Mouse (Mus musculus): ENCODE measurements around the gene Ube3b. TPM values are rescaled to one million over a fixed set of nuclear protein-coding genes. Genes with fewer than 3 reads are reported as not detected.

The Ube3b gene
- polyA plus RNA-seq, 1 experiment from 2014 or later = 98.6 TPM

DNA sequence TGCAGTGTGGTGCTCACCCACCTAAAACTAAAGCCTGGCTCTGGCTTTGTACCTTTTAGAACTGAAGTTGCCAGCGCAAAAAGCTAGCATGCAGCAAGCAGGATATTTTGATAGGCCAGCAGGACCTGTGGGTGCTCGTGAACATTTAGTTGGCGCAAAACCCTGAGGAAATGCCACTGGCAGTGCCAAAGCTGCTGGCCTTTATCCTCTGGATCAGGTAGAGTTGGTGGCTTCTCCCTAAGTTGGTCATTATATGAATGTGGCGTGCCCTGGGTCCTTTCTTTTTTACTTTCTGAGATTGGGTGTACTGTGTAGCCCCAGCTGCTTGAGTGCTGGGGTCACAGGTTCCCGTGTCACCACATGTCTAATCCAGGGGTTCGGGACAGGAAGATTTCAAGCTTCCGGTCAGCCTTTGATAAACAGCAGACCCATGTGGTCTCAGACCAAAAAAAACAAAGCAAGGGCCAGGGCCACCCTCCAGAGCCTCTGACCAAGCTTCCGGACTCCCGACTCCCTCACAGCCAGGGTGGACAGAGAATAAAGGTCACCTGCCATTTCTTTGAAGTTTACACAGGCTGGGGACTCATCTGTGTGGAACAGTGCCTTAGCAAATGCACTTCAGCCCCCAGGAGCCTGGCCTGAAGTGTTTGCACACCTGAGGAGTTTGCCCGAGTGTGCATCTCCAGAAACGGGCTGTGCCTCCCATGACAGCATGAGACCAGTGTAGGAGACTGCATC lies 41.3 kb downstream of the Ube3b start:
- no peak for ATAC-seq
- POLR2A ChIA-PET = interaction anchor here (1.4 kb wide), 1 partner anchor 8 kb away, joined by 5 read pairs; no protein-coding TSS in a partner anchor
- CTCF ChIA-PET = interaction anchor here (1.2 kb wide), 2 partner anchors 10 to 51 kb away, joined by 3 to 5 read pairs; no protein-coding TSS in a partner anchor
- in situ Hi-C loops (cut with MboI; ENCODE audit: low pct_unique_long_range_greater_than_20kb) = no loop called here
- no peaks in the 10 kb centered on the region for H3K27me3 ChIP-seq
- no peak for DNase-seq (ENCODE audit: low read depth, low spot score)
- TF ChIP-seq CTCF (IDR thresholded peaks at IDR 0.05) = no peak

DNA sequence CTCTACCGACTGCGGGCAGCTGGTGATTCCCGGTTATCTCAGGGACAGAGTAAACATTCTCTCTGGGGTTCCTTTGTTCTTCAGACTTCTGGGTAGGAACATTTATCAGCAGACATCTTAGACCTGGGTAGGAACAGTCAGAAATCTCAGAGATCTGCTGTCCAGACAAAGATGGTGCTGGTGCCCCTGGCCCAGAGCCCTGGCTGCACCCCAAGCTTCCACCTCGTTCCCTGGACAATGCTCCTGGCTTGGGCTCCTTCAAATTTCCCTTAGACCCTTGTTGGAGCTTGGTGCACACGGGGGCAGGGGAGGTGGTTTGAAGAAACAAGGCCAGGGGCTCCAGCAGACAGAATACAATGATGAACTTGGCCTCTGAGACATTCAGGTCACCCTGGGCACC lies 42.2 kb downstream of the Ube3b start:
- CTCF ChIA-PET = no interaction called here

DNA sequence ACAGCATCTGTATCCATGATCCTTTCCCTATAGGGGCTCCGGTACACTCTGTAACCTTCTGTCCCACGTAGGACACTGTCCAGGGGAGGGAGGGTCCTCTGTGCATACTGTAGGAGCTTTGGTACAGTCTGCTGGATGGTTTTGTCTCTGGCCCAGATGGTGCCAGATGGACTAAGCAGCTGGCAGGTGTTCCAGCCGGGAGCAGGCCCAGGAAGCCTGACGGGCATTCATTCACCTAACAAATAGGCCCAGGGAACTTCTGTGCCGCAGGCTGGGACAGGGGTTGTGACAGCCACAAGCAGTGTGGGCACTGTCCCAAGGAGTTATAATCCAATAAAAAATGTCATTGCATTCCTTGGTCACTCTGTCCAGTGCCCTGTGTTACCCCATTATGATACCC lies 43.6 kb downstream of the Ube3b start:
- DNase-seq (ENCODE audit: low read depth, low spot score) = no peak
- CTCF ChIA-PET = interaction anchor here (1.0 kb wide), 1 partner anchor 9 kb away, joined by 3 read pairs; no protein-coding TSS in a partner anchor
- H3K27me3 ChIP-seq = no peaks in the 10 kb centered on the region
- in situ Hi-C loops (cut with MboI; ENCODE audit: low pct_unique_long_range_greater_than_20kb) = no loop called here
- TF ChIP-seq CTCF (IDR thresholded peaks at IDR 0.05) = no peak
- no peak for ATAC-seq
- POLR2A ChIA-PET = interaction anchor here (1.0 kb wide), 1 partner anchor 10 kb away, joined by 3 read pairs; no protein-coding TSS in a partner anchor

More for the DNA sequence above, 42.2 kb downstream of the Ube3b start:
- POLR2A ChIA-PET = interaction anchor here (0.5 to 0.9 kb wide), 2 partner anchors 14 to 127 kb away, joined by 3 to 4 read pairs; no protein-coding TSS in a partner anchor
- DNase-seq (ENCODE audit: low read depth, low spot score) = no peak
- TF ChIP-seq CTCF (IDR thresholded peaks at IDR 0.05) = no peak
- no peak for ATAC-seq
- H3K27me3 ChIP-seq = no peaks in the 10 kb centered on the region
- in situ Hi-C loops (cut with MboI; ENCODE audit: low pct_unique_long_range_greater_than_20kb) = no loop called here

DNA sequence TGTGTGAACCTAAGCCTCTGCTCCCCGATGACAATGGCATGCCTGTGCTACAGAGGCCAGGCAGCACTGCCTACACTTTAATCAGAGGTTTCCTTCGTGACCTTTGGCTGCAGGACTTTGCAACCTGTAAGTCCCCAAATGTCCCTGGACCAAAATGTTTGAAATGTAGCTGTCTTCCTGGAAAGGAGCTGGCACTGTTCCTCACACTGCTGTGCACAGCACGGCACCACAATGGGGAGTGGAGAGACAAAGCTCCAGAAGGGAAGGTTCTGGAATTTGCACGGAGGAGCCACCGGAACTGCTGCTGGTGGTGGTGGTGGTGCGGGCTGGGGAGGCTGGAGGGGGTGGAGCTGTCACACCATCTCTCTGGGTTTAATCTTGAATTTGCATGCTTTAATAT lies 46.3 kb downstream of the Ube3b start:
- H3K27me3 ChIP-seq = no peaks in the 10 kb centered on the region
- in situ Hi-C loops (cut with MboI; ENCODE audit: low pct_unique_long_range_greater_than_20kb) = no loop called here
- ChIA-PET POLR2A (interaction anchor here (0.6 kb wide), 1 partner anchor 142 kb away, joined by 3 read pairs; no protein-coding TSS in a partner anchor), CTCF (interaction anchor here (0.9 to 1.5 kb wide), 2 partner anchors 10 to 16 kb away, joined by 3 read pairs; no protein-coding TSS in a partner anchor)
- ATAC-seq (no peak), DNase-seq (ENCODE audit: low read depth, low spot score) (no peak)
- TF ChIP-seq CTCF (IDR thresholded peaks at IDR 0.05) = no peak

DNA sequence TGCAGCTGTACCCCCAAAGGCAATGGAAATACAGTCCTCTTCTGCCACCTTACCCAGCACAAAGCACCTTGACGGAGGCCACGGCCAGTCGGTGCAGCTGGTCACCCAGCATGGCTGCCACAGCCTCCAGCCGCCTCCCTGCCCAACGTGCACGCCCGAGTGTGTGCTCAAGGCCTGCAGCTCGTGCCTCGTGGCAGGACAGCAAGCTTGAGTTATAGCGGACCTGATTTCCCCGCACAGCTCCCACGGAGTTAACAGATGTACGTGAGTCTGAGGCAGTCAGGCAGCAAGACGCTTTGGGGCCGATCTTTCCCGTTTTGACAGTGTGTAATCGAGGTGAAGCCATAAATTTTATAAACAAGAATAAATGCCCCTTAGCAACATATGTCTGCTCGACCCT lies 48.2 kb downstream of the Ube3b start:
- DNase-seq (ENCODE audit: low read depth, low spot score) = no peak
- ChIA-PET CTCF (interaction anchor here (0.6 kb wide), 1 partner anchor 15 kb away, joined by 3 read pairs; no protein-coding TSS in a partner anchor), POLR2A (no interaction called here)
- TF ChIP-seq CTCF (IDR thresholded peaks at IDR 0.05) = no peak
- no peaks in the 10 kb centered on the region for H3K27me3 ChIP-seq
- in situ Hi-C loops (cut with MboI; ENCODE audit: low pct_unique_long_range_greater_than_20kb) = no loop called here
- ATAC-seq = no peak

DNA sequence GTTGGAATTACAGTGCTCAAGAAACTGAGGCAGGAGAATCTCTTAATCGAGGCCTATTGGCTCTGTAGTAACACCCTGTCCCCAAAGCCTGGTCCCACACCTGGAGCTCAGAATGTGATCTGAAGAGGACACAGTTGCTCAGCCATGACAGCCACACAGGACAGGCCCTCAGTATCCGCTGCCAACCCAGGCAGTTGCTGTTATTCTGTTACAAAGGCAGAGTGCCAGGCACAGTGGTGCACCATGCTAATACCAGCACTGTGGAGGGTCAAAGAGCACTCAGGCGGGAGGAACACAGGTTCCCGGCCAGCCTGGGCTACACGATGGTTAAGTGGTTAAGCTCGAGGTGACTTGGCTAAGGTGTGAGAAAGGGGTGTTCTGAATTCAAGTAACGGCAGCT lies 49.4 kb downstream of the Ube3b start:
- H3K27me3 ChIP-seq = no peaks in the 10 kb centered on the region
- ChIA-PET CTCF (no interaction called here), POLR2A (interaction anchor here (1.2 kb wide), 1 partner anchor 9 kb away, joined by 5 read pairs; no protein-coding TSS in a partner anchor)
- ATAC-seq (no peak), DNase-seq (ENCODE audit: low read depth, low spot score) (no peak)
- in situ Hi-C loops (cut with MboI; ENCODE audit: low pct_unique_long_range_greater_than_20kb) = no loop called here
- no peak for TF ChIP-seq CTCF (IDR thresholded peaks at IDR 0.05)

DNA sequence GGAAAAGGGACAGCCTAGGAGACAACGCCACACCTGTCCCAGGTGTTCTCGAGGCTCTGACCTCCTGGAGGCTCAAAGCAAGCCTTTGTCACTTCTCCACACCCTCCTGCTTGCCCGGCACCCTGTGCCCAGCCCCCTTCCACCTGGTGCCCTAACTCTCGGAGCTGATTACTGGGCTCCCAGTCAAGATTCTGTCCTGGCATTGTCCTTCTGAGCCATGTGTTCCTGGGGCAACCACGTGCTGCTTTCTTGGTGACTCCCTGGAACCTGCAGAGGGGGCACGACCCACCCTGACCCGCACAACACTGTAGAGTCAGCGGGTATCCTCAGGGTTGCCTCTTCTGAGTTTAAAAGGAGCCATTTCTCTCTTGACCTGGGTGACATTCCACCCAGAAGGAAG lies 54.0 kb downstream of the Ube3b start:
- CTCF ChIA-PET = no interaction called here
- no peak for TF ChIP-seq CTCF (IDR thresholded peaks at IDR 0.05)
- POLR2A ChIA-PET = interaction anchor here (1.2 kb wide), 1 partner anchor 9 kb away, joined by 3 read pairs; no protein-coding TSS in a partner anchor
- ATAC-seq = no peak
- in situ Hi-C loops (cut with MboI; ENCODE audit: low pct_unique_long_range_greater_than_20kb) = no loop called here
- no peak for DNase-seq (ENCODE audit: low read depth, low spot score)
- no peaks in the 10 kb centered on the region for H3K27me3 ChIP-seq

DNA sequence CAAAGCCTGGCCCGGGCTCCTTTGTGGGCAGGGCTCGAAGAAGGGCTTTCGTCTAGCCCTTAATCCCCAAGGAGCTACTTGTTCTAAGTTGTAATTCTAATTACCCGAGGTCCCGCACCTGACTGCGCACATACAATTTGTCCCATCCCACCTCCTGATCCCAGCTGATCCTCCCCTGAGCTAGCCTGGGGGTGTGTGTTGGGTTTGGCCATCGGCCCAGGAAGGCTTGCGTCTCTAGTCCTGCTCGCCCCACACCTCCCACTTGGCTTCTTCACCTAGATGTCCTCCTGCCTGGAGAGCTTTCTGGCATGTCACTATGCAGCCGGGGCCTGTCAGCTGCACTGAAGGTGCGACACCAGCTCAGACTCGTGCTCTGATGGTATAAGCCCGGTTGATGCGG lies 55.2 kb downstream of the Ube3b start:
- ChIA-PET POLR2A (no interaction called here), CTCF (no interaction called here)
- no peaks in the 10 kb centered on the region for H3K27me3 ChIP-seq
- no peak for TF ChIP-seq CTCF (IDR thresholded peaks at IDR 0.05)
- no peak for DNase-seq (ENCODE audit: low read depth, low spot score)
- in situ Hi-C loops (cut with MboI; ENCODE audit: low pct_unique_long_range_greater_than_20kb) = no loop called here
- no peak for ATAC-seq

DNA sequence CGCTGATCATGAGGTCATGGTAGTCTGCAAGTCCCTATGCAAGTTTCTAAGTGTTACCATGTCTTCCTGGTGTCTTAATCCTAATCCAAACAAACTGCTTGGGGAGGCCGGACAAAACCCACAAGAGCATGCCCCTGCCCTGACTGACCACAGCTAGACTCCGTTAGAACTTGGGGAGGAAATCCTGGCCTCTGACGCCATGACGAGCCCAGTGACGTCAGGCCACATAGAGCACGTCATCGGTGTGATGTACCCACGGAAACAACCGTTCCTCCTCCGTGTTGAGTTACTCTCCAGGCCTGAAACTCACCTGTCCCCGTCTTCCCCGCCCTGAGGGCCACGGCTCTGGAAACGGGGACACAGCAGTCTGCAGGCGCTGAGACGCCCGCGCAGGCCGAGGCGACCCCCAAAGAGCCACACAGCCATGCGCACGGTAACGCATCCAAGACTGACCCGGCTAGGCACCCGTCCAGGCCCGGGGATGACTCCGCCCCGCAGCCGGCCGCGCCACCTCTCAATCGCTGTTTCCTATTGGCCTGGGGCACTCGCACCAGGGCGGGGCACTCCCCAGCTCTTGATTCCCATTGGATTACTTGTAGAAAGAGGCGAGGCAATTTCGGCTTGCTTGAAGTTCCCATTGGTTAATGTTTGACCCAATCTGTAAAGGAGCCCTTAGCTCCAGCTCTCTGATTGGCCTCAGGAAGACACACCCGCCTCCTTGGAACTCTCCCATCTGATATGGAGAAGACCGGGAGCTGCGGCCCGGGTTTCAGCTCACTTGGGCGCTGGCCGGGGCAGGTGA lies 63.4 kb downstream of the Ube3b start, which contains the start of the genes Mmab and Mvk:
Gene Mmab, minus strand, starts transcription at position 495 of the 802 bp plus-strand sequence.
Gene Mvk, plus strand, starts transcription at position 704 of the 802 bp plus-strand sequence.
- in situ Hi-C loops (cut with MboI; ENCODE audit: low pct_unique_long_range_greater_than_20kb) = no loop called here
- ATAC-seq = peak; percentile 98

DNA sequence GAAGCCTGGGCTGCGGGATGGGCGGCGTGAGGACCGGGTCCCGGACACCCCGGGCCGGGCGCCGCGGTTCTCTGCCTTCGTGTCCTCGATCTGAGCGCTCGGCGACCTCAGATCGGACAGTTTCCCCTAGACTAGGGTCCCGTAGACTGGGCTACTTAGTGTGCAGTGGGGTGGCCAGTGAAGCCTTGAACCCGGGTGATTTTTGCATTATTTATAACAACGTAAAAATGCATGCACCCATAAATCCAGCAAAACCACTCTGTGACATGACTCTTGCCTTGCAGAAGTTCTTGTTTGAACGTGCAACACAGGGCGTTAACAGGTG lies 63.9 kb downstream of the Ube3b start:
- in situ Hi-C loops (cut with MboI; ENCODE audit: low pct_unique_long_range_greater_than_20kb) = no loop called here
- H3K27me3 ChIP-seq = no peaks in the 10 kb centered on the region
- peak; percentile 6 for ATAC-seq
- POLR2A ChIA-PET = no interaction called here
- no peak for DNase-seq (ENCODE audit: low read depth, low spot score)
- no peak for TF ChIP-seq CTCF (IDR thresholded peaks at IDR 0.05)
- CTCF ChIA-PET = interaction anchor here (3.5 kb wide), 1 partner anchor 17 kb away, joined by 19 read pairs; no protein-coding TSS in a partner anchor

More for the DNA sequence above, 63.4 kb downstream of the Ube3b start, which contains the start of the genes Mmab and Mvk:
- H3K27me3 ChIP-seq = no peaks in the 10 kb centered on the region
- DNase-seq (ENCODE audit: low read depth, low spot score) = peak; percentile 98
- TF ChIP-seq CTCF (IDR thresholded peaks at IDR 0.05) = no peak
- ChIA-PET POLR2A (interaction anchor here (0.9 to 1.2 kb wide), 2 partner anchors 10 to 12 kb away, joined by 3 read pairs; no protein-coding TSS in a partner anchor), CTCF (interaction anchor here (0.9 to 3.5 kb wide), 4 partner anchors 17 to 30 kb away, joined by 3 to 19 read pairs (median 3); no protein-coding TSS in a partner anchor)

Measured in Patski (cell line).